Mouse (Mus musculus) limb, embryonic 14.5 days (tissue): ENCODE measurements around the gene Setdb1. TPM values are rescaled to one million over a fixed set of nuclear protein-coding genes. Genes with fewer than 3 reads are reported as not detected.

Source experiments
- ATAC-seq: fragments of 200-750 bp; cut with Nextera tagmentation; 2 replicates; pipeline ENCODE4 v1.8.0; 2017; ENCODE audit warnings: low read depth, moderate number of reproducible peaks, moderate TSS enrichment; ENCODE audit not compliant: low FRiP score
- DNase-seq: peaks from one replicate; pipeline ENCODE4 v3.0.0-alpha.2; 2015; ENCODE audit warnings: low spot score
- H3K27ac ChIP-seq: fragments of 300-500 bp; sonication (generic); replicated peaks from 2 replicates; pipeline ENCODE4 v1.5.1; 2014; ENCODE audit warnings: low read depth, mild to moderate bottlenecking, low read length, moderate library complexity, mixed read lengths
- H3K27me3 ChIP-seq: fragments of 300-500 bp; sonication (generic); 2 replicates; pipeline ENCODE4 v1.6.1; 2014; ENCODE audit warnings: low read length, mixed read lengths; ENCODE audit not compliant: control insufficient read depth, insufficient read depth
- H3K36me3 ChIP-seq: fragments of 300-500 bp; sonication (generic); 2 replicates; pipeline ENCODE4 v1.6.1; 2014; ENCODE audit warnings: mild to moderate bottlenecking, low read length, moderate library complexity, mixed read lengths; ENCODE audit not compliant: control insufficient read depth, insufficient read depth
- H3K4me1 ChIP-seq: fragments of 300-500 bp; sonication (generic); 2 replicates; pipeline ENCODE4 v1.6.1; 2014; ENCODE audit warnings: antibody characterized with exemption, low read length, mixed read lengths; ENCODE audit not compliant: control insufficient read depth, insufficient read depth
- H3K4me2 ChIP-seq: fragments of 300-500 bp; sonication (generic); replicated peaks from 2 replicates; pipeline ENCODE4 v1.6.1; 2014; ENCODE audit warnings: low read depth, mild to moderate bottlenecking, low read length, moderate library complexity; ENCODE audit not compliant: severe bottlenecking
- H3K4me3 ChIP-seq: fragments of 300-500 bp; sonication (generic); replicated peaks from 2 replicates; pipeline ENCODE4 v1.5.1; 2014; ENCODE audit warnings: low read length
- H3K9ac ChIP-seq: fragments of 300-500 bp; sonication (generic); 2 replicates; pipeline ENCODE4 v1.6.1; 2014; ENCODE audit warnings: mild to moderate bottlenecking, low read depth, low read length, moderate library complexity; ENCODE audit not compliant: severe bottlenecking
- H3K9me3 ChIP-seq: fragments of 300-500 bp; sonication (generic); 2 replicates; pipeline ENCODE4 v1.6.1; 2016; ENCODE audit warnings: low read length; ENCODE audit not compliant: control insufficient read depth
- POLR2A ChIP-seq: fragments of 200-500 bp; IDR thresholded peaks from 2 replicates; pipeline ENCODE4 v1.8.0; 2012; ENCODE audit warnings: inconsistent platforms, mild to moderate bottlenecking, moderate library complexity, borderline replicate concordance; ENCODE audit not compliant: insufficient read depth, insufficient read length; ENCODE audit errors: extremely low read depth
- WGBS: fragments of 180-500 bp; shearing (Covaris S2); extraction: QIAGEN DNeasy Blood & Tissue Kit; methylation state at CpG from one replicate; pipeline ENCODE4 v1.1.7; 2014; 5-methylcytosine and 5-hydroxymethylcytosine counted together
- polyA plus RNA-seq, 2 experiments: library from polyadenylated mRNA; depleted of rRNA in 1 of 2; stranded (reverse) in 1 of 2; unstranded in 1 of 2; fragments of >200 nt; fragmentation: Nextera tagmentation in 1 of 2; extraction: Ambion mirVana in 1 of 2; gene quantifications; 2 replicates each; pipeline versions ENCODE4 v1.2.1 to v1.2.3; 2012 to 2014

The Setdb1 gene
- polyA plus RNA-seq, 2 experiments: 44.2 to 56.2 TPM

DNA sequence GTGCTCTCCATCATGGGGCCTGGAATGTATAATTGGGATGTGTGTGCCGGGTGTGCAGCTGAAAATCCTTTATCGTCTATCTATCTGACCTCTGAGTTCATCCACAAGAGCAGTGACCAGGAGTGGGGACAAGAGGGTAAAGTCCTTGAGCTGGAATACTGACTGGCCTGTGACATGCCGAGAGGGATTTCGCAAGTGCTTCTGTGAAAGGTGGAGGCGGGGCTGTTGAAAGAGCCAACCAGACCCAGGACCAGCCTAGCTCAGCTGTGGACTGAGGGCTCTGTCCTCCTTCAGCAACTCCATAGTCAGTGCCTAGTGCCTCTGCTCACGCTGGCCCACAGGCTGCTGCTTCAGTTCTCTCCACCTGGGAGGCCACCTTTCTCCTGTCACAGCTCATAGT lies 38.5 kb downstream of the Setdb1 start:
- no peak for DNase-seq
- H3K27ac ChIP-seq: no peak overlapping the region
- H3K4me3 ChIP-seq: no peak overlapping the region
- H3K4me2 ChIP-seq: no peak overlapping the region
- H3K9me3 ChIP-seq: no peaks in the 10 kb centered on the region
- peaks cover 43% of the 10 kb centered on the region for H3K36me3 ChIP-seq
- H3K27me3 ChIP-seq: no peaks in the 10 kb centered on the region
- no peak for TF ChIP-seq POLR2A
- 51% methylated on average over 6 of the region's 6 CpGs for WGBS
- ATAC-seq: no peak
- H3K4me1 ChIP-seq: peaks cover 23% of the 10 kb centered on the region
- H3K9ac ChIP-seq: no peak overlapping the region

DNA sequence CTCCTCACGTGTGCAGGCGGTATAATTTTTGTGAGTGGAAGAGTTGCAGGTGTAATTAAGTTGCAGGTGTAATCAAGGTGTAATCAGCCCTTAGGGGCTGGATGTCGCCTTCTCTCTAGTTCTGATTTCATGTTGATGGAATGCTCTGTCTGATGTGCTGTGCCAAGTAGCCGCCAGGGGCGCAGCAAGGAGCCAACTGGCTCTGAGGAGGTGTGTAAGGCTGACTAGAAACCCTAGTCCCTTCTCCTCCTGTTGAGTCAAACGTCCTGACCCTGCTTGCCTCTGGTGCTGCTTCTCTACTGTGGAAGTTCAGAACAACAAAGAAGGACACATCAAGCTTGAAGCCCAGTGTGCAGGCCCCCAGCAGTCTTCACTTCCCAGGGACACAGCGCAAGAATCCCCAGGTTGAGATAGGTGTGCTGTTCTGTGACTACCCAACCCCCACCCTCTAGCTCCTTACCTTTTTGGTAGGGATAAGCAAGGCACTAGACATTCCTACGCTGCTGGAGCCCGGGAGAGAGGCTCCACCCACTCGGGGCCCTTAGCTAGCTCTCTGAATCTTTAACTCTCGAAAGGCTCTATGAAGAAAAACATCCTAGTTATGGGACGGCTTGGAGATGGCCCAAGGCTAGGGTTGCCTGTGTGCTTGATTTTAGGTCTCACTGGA lies 39.5 kb downstream of the Setdb1 start:
- whole genome bisulfite sequencing: 23% methylated on average over 12 of the region's 12 CpGs
- H3K27me3 ChIP-seq: no peaks in the 10 kb centered on the region
- H3K9ac ChIP-seq: peak overlapping the region; percentile 8; the same call in 1 of the 2 replicates
- no peak for TF ChIP-seq POLR2A
- H3K4me2 ChIP-seq: peak overlapping the region; percentile 8
- 0 out of 2 replicates have a peak overlapping the region, but pooled peaks have one; percentile 5 for H3K4me3 ChIP-seq
- H3K4me1 ChIP-seq: peaks cover 23% of the 10 kb centered on the region
- no peak for ATAC-seq
- DNase-seq: peak; percentile 50
- no peaks in the 10 kb centered on the region for H3K9me3 ChIP-seq
- peaks cover 33% of the 10 kb centered on the region for H3K36me3 ChIP-seq
- no peak overlapping the region for H3K27ac ChIP-seq

DNA sequence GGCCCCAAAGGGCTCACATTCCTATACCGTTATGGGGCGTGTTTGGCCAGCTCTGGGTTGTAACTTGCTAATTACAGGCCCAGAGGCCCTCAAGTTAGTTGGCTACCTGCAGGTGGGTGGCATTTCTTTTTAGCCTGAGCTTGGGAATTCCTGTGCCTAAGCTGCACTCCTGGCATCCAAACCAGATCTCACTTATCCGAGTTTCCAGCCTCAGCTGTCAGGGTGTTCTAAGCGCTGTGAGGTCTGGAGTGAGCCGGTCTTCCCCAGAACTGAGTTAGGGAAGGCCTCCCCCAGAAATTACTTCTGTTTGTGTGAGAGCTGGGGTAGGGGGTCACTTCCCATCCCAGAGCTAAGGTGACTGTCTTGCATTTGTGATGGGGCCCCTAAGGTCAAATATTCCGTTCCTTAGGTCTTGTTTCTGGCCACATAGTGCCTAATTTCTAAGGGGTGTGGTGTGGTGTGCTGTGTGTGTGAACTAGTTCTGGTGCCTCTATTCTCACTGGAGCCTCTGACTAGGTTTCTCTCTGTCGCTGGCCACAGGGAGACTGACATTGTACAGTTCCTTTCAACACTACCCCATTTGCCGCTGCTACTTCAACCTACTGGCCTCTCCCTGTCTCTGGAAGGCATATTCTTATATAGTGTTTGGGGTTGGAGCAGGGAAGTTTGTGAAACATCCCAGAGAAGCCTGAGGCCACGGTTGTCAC lies 41.0 kb downstream of the Setdb1 start:
- no peak for DNase-seq
- Histone ChIP-seq H3K9me3 (no peaks in the 10 kb centered on the region), H3K4me2 (peak overlapping the region; percentile 84), H3K27ac (peak overlapping the region; percentile 97), H3K36me3 (peaks cover 18% of the 10 kb centered on the region), H3K9ac (peak overlapping the region; percentile 99), H3K4me3 (peak overlapping the region; percentile 94), H3K27me3 (no peaks in the 10 kb centered on the region), H3K4me1 (peaks cover 23% of the 10 kb centered on the region)
- TF ChIP-seq POLR2A: no peak
- ATAC-seq: no peak
- WGBS: 15% methylated on average over 9 of the region's 9 CpGs

DNA sequence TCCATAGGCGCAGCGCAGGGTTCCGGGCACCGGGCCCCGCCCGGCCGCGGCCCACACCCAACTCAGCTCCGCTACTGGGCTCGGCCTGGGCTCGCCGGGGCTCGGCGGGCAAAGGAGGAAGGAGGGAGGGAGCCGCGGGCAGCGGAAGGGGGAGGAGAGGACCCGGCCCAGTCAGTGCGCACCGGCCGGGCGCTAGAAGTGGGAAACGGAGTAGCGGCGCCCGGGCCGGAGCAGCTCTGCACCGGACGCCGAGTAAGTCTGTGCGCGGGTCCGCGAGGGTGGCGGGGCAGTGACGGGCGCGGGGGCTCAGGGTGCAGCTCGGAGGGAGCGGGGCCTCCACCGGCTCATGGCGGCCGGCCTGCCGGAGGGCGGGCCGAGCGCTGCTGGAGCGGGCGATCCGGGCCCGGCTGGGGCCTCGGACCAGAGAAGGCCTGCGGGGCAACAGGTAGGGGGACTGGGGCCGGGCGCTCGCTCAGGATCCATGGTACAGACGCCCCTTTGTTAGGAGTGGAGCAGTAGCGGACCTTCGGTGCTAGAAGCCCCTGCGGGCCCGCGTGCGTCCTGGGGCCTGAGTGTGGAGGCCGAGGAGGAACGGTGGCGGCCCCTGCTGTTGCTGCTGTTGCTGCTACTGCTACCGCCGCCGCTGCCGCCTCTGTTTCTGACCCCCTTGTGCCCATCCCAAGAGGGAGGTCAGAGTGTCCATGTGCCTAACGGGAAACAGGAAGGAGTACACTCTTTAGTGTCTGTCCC lies 41.7 kb downstream of the Setdb1 start:
- DNase-seq: peak; percentile 85
- H3K4me2 ChIP-seq: peak overlapping the region; percentile 84
- peak overlapping the region; percentile 94 for H3K4me3 ChIP-seq
- H3K36me3 ChIP-seq: peaks cover 10% of the 10 kb centered on the region
- peaks cover 23% of the 10 kb centered on the region for H3K4me1 ChIP-seq
- H3K27me3 ChIP-seq: no peaks in the 10 kb centered on the region
- peak overlapping the region; percentile 97 for H3K27ac ChIP-seq
- 0% methylated on average over 29 of the region's 71 CpGs for WGBS
- no peaks in the 10 kb centered on the region for H3K9me3 ChIP-seq
- TF ChIP-seq POLR2A: peak; percentile 30; the same call in 1 of the 2 replicates
- ATAC-seq: peak; percentile 94
- peak overlapping the region; percentile 99 for H3K9ac ChIP-seq

DNA sequence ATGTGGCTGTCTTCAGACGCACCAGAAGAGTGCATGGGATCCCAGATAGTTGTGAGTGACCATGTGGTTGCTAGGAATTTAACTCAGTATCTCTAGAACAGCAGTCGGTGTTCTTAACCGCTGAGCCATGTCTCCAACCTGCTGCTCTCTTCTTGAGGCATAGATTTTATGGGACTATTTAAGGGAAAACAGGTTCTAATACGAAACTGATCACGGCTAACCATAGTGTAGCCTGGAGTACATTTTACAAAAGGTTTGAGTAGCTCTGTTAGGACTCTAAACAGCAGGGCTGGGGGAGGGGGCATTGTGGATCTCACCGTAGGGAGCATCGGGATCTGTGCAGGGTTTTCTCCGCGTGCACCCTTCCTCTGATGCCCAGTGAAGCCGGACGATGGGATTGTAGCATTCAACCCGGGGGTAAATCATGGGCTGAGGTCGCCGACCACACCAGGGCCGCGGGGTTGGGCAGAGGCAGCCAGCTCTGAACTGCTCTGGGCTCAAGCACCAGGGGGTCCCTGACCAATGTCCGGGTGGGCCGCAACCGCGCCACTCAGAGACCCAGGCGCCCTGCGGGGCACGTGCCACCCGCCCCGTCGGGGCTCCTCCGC lies 42.4 kb downstream of the Setdb1 start, which contains the start of gene Cers2:
Gene Cers2 (plus strand): TSS at position 306 of the 608 bp plus-strand sequence.
- Histone ChIP-seq H3K36me3 (peaks cover 4% of the 10 kb centered on the region; the same call in 1 of the 2 replicates), H3K9me3 (no peaks in the 10 kb centered on the region), H3K4me2 (peak within 1 kb of the TSS; percentile 84), H3K27ac (peak within 1 kb of the TSS; percentile 97), H3K9ac (peak within 1 kb of the TSS; percentile 99), H3K4me3 (peak within 1 kb of the TSS; percentile 94), H3K27me3 (no peaks in the 10 kb centered on the region), H3K4me1 (peaks cover 23% of the 10 kb centered on the region)
- ATAC-seq: peak; percentile 17
- DNase-seq: peak; percentile 11
- TF ChIP-seq POLR2A: peak; percentile 49; the same call in 1 of the 2 replicates
- 3% methylated on average over 27 of the region's 27 CpGs for WGBS
